Mouse (Mus musculus) granulocyte monocyte progenitor cell, adult 5-6 weeks (primary cell): ENCODE measurements around the gene Commd9. TPM values are rescaled to one million over a fixed set of nuclear protein-coding genes. Genes with fewer than 3 reads are reported as not detected.
A peak's percentile ranks its signal among the peaks of the same experiment; 100 is the strongest.

Experiments
- ATAC-seq: replicated peaks from 2 replicates; pipeline ENCODE4 v1.8.0; 2016; ENCODE audit warnings: mild to moderate bottlenecking, moderate TSS enrichment, inconsistent platforms; ENCODE audit not compliant: poor library complexity, severe bottlenecking
- total RNA-seq, 2 experiments: library from RNA; stranded (forward) in 1 of 2; stranded (reverse) in 1 of 2; fragments of 200-712, 200-1000 nt in 1 of 2; fragments of >200 nt in 1 of 2; fragmentation: Nextera tagmentation in 1 of 2; gene quantifications; 2 replicates each; pipeline ENCODE4 v1.2.3; 2014 to 2017

Gene Commd9
- total RNA-seq, 2 experiments from 2014 or later, result 24.5 to 30.9 TPM

DNA sequence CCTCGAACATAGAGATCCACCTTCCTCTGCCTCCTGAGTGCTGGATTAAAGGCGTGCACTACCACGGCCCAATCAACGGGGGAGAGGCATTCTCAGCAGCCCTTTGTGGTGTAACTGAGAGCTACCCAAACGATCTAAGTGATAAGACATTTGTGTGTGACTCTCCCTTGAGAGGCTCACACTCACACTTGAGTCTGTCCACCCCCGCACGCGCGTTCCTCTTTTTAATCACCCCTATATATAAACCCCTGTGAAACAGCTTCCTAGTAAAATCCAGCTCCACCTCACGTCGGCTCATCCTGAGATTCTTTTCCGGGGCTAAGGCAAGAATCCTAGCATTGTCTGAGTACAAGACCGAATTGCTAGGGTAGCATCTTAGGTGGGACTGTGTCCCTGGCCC is 22.7 kb downstream of the Commd9 start:
- ATAC-seq, result no peak

DNA sequence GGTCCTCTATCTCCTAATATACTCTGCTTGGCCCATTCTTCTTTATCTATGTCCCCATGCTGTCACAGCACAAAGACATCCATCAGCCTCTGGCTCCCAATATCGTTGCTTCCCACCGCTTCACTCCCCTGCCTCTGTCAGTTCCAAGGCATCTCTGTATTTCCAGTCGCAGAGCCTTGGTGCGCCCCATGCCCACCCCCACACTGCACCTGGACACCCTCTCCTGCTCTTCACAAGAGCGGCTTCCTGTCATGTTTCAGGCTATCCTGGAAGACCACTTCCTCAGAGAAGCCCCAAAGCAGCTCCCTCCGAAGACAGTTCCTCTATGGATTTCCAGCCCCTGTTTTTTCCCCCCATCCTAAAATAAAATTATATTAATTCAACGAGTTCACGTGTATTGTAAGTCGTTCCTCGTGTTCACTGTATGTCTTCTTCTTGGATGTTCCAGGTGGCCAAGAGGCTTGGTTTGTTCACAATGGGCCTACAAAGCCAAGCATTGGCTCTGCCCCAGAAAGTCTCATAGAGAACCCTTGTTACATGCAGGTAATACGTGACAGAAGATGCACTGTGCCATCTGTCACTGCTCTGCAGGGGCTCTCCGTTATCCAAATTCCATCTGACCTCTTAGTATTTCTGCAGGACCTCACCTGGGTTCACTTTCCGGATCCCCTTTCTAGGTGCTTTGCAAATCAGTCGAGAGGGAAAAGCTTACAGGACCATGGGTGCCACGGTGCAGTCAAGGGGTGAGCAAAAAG is 23.5 kb downstream of the Commd9 start:
- ATAC-seq, result no peak

- ATAC-seq, result no peak
These were observed 32.5 kb downstream of the Commd9 start for GRCm38 (mm10) chr2:101918518-101918917.

DNA sequence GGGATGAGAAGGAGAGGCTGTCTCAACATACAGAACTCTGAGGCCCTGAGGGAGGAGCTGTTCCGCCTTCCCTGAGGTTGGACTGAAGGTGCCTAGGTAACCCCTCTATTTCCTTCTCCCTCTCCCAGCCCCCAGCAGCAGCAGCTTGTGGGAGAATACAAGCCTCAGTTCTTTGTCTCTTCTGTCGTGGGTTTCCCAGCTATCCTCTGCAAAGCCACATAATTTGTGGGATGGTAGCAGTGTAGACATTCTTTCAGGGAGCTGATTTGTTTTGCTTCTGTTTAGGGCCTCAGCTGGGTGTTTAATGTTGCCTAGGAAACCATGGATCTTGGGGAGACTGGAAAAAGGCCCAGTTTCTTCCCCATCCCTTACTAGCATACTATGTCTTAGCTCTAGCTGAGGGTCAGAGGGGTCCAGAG is 34.1 kb downstream of the Commd9 start:
- ATAC-seq, result no peak

DNA sequence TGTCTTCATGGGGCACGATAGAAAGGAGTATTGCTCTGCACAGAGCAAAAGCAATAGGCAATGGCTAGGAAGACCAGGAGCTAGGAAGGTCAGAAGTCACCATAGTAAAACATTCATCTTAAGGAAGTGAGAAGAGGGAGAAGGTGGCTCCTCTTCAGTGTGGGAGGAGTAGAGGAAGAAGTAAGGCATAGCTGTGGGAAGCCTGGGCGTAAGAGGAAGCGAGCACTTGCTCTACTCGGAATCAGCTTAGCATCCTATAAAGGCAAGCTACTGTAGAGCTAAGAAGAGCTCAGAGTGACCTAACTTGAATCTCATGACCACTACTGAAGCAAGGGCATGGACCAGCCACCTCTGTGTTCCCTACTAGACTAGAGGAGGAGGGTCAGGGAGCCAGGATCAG is 36.3 kb downstream of the Commd9 start:
- ATAC-seq, result peak; percentile 69

DNA sequence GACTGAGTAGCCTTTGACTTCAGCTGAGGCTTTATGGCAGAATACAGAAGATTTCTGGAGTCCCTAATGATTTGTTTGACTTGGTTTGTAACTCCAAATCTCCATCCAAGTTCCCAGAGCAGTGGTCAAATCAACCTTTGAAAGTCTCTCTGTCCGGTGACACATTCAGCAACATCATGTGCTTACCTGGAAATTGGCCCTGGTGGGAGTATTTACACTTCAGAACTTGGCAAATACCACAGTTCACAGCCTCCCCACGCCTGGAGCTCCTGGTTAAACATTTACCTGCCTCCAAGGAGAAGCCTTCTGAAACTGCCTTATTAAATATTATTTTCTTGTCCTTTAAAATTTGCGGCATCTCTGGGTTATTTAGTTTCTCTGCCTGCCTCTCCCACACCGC is 37.1 kb downstream of the Commd9 start:
- no peak for ATAC-seq

GRCm38 (mm10) chr2:101925183-101925582 is 39.1 kb downstream of the Commd9 start:
- ATAC-seq, result no peak

- ATAC-seq, result no peak
These were observed 39.6 kb downstream of the Commd9 start for GRCm38 (mm10) chr2:101925591-101926188.

GRCm38 (mm10) chr2:101932169-101932936 is 46.3 kb downstream of the Commd9 start:
- no peak for ATAC-seq

DNA sequence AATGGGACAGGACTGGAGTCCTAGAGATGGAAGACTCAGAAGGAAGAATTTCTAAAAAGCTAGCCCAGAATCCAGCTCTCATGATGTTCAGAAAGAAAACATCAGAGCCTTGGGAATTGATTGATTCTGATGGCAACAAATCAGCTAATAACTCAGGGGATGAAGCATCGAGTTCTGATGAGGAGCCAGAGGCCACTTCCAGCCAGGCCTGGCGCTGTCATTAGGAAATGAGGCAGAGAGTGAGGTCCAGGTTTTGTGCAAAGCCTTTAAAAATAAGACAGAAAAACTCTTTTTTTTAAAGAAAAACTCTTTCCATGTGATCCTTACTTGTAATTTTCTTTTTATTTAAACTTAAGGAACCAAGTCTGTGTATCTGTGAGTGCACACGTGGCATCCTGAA is 47.3 kb downstream of the Commd9 start:
- ATAC-seq, result no peak

- ATAC-seq, result no peak
These were observed 49.0 kb downstream of the Commd9 start for GRCm38 (mm10) chr2:101935006-101935405.

DNA sequence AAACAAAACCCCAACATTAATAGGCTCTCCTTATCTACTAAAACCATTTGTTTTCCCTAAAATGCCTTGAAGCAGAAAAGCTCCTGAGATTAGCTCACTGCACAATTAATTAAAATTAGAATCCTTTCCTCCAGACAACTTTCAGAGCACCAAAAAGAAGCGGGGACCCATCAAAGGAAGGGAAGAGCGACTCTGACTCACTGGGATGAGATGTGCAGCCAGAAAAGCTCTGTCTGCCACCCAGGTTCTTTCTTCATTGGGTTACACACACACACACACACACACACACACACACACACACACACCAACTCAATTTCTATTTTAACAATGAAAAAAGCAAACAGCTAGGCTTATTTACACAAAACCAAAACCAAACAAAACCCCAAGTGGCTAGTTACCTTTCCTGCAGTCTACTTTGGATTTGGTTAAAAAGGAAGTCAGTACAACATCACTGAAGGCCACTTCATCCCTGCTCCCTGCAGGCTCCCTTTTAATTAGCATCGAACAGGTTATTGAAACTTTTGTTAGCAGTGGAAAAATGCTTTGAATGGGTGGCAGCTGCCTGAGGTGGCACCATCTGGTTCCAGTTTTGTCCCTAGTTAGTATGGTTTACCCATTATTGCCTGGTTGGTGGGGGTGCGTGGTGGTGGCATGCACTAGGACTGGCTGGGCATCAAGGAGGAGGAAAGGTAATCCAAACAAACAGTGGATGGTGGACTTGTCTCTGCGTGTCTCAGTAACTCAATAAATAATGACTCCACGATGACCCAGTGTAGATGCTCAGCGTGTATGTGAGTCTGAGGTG is 64.9 kb downstream of the Commd9 start:
- ATAC-seq, result no peak

Other genes with a start within 250 kb of the Commd9 start
- gene Rag1, start 236.7 kb upstream of the Commd9 start, total RNA-seq (2014; fragmentation: Nextera tagmentation), result not detected in 2 replicates
- gene Rag1, start 236.7 kb upstream of the Commd9 start, total RNA-seq (2017), result not detected in 2 replicates
- 65.6 and 110 TPM in 2 replicates for gene B230118H07Rik, start 236.7 kb upstream of the Commd9 start, total RNA-seq (2014; fragmentation: Nextera tagmentation)
- 125 and 126 TPM in 2 replicates for gene B230118H07Rik, start 236.7 kb upstream of the Commd9 start, total RNA-seq (2017)
- 21.6 and 21.9 TPM in 2 replicates for gene Traf6, start 207.8 kb upstream of the Commd9 start, total RNA-seq (2014; fragmentation: Nextera tagmentation)
- 15.3 and 22.9 TPM in 2 replicates for gene Traf6, start 207.8 kb upstream of the Commd9 start, total RNA-seq (2017)
- not detected in 2 replicates for gene Prr5l, start 3.2 kb upstream of the Commd9 start, total RNA-seq (2014; fragmentation: Nextera tagmentation)
- gene Prr5l, start 3.2 kb upstream of the Commd9 start, total RNA-seq (2017), result not detected in 2 replicates